Mouse (Mus musculus): ENCODE results near the gene Gpr183. TPM values are rescaled to one million over a fixed set of nuclear protein-coding genes. Genes with fewer than 3 reads are reported as not detected.

Gpr183 gene
- polyA plus RNA-seq, 1 experiment from 2014 or later: 2.7 TPM

GRCm38 (mm10) chr14:121915143-121915542, 49.9 kb downstream of the Gpr183 start:
- Histone ChIP-seq H3K36me3 (ENCODE audit: control insufficient read depth, insufficient read depth, low read length) (no peaks in the 10 kb centered on the region), H3K9ac (ENCODE audit: low read length) (no peak overlapping the region), H3K4me2 (ENCODE audit: low read depth, low read length) (no peak overlapping the region), H3K9me3 (ENCODE audit: control insufficient read depth, low read length) (no peaks in the 10 kb centered on the region), H3K27ac (ENCODE audit: low read length) (no peak overlapping the region), H3K27me3 (ENCODE audit: control insufficient read depth, insufficient read depth, low read depth, low read length) (no peaks in the 10 kb centered on the region), H3K4me1 (replicated peaks; ENCODE audit: control insufficient read depth, insufficient read depth, low read length) (peaks cover 1% of the 10 kb centered on the region), H3K4me3 (ENCODE audit: low read length) (no peak overlapping the region)
- 77% methylated on average over 5 of the region's 5 CpGs for WGBS
- no peak for ATAC-seq (ENCODE audit: low read depth)

GRCm38 (mm10) chr14:121912501-121912900, 52.5 kb downstream of the Gpr183 start:
- ATAC-seq (ENCODE audit: low read depth): no peak

GRCm38 (mm10) chr14:121909868-121910267, 55.1 kb downstream of the Gpr183 start:
- no peak overlapping the region for H3K27ac ChIP-seq (ENCODE audit: low read length)
- no peak overlapping the region for H3K4me3 ChIP-seq (ENCODE audit: low read length)
- H3K4me1 ChIP-seq (replicated peaks; ENCODE audit: control insufficient read depth, insufficient read depth, low read length): no peaks in the 10 kb centered on the region; the same call in 1 of the 2 replicates
- no peaks in the 10 kb centered on the region for H3K9me3 ChIP-seq (ENCODE audit: control insufficient read depth, low read length)
- WGBS: 89% methylated on average over 6 of the region's 6 CpGs
- peaks cover 4% of the 10 kb centered on the region; the same call in 1 of the 2 replicates for H3K36me3 ChIP-seq (ENCODE audit: control insufficient read depth, insufficient read depth, low read length)
- no peak overlapping the region for H3K9ac ChIP-seq (ENCODE audit: low read length)
- no peak for ATAC-seq (ENCODE audit: low read depth)
- no peaks in the 10 kb centered on the region for H3K27me3 ChIP-seq (ENCODE audit: control insufficient read depth, insufficient read depth, low read depth, low read length)
- H3K4me2 ChIP-seq (ENCODE audit: low read depth, low read length): no peak overlapping the region

More at GRCm38 (mm10) chr14:121912501-121912900, 52.5 kb downstream of the Gpr183 start:
- Histone ChIP-seq H3K4me1 (replicated peaks; ENCODE audit: control insufficient read depth, insufficient read depth, low read length) (no peaks in the 10 kb centered on the region), H3K9me3 (ENCODE audit: control insufficient read depth, low read length) (no peaks in the 10 kb centered on the region), H3K27me3 (ENCODE audit: control insufficient read depth, insufficient read depth, low read depth, low read length) (no peaks in the 10 kb centered on the region), H3K36me3 (ENCODE audit: control insufficient read depth, insufficient read depth, low read length) (0 out of 2 replicates have a peak, but pooled peaks cover 4% of the 10 kb centered on the region), H3K9ac (ENCODE audit: low read length) (no peak overlapping the region), H3K4me3 (ENCODE audit: low read length) (no peak overlapping the region), H3K4me2 (ENCODE audit: low read depth, low read length) (no peak overlapping the region), H3K27ac (ENCODE audit: low read length) (no peak overlapping the region)
- WGBS: 86% methylated on average over 7 of the region's 7 CpGs

DNA sequence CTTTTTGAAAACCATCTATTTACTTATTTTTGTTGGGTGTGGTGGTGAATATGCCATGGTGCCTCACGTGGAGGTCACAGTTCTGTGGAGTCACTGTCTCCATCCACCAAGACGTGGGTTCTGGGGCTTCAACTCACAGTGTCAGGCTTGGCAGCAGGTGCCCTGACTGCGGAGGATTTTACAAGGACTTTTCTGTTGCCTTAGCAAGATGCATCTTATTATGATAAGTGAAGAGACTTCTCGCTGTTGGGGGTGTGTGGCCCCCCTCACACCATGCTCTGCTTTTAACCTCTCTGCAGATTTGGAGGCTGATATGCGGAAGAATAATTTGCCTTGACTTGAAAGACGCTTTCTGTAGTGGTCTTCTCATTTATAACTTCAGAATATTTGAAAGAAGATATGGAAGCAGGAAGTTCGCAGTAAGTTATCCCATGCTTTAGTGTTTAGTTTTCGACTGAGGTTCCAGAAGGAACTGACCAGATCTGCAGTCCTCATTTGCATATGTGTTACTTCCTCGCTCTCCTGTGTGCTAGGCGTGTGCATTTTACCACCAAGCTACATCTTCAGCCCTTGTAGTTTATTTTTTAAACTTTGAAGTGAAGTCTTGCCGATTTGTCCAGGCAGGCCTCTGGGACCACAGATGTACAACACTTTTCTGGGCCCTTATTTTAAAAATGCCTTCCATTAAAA, 57.9 kb downstream of the Gpr183 start:
- peaks cover 5% of the 10 kb centered on the region; the same call in 1 of the 2 replicates for H3K4me1 ChIP-seq (replicated peaks; ENCODE audit: control insufficient read depth, insufficient read depth, low read length)
- H3K27ac ChIP-seq (ENCODE audit: low read length): no peak overlapping the region
- no peaks in the 10 kb centered on the region for H3K27me3 ChIP-seq (ENCODE audit: control insufficient read depth, insufficient read depth, low read depth, low read length)
- no peak overlapping the region for H3K4me3 ChIP-seq (ENCODE audit: low read length)
- H3K9me3 ChIP-seq (ENCODE audit: control insufficient read depth, low read length): no peaks in the 10 kb centered on the region
- H3K9ac ChIP-seq (ENCODE audit: low read length): no peak overlapping the region
- no peak for ATAC-seq (ENCODE audit: low read depth)
- peaks cover 4% of the 10 kb centered on the region; the same call in 1 of the 2 replicates for H3K36me3 ChIP-seq (ENCODE audit: control insufficient read depth, insufficient read depth, low read length)
- 75% methylated on average over 11 of the region's 11 CpGs for WGBS
- no peak overlapping the region for H3K4me2 ChIP-seq (ENCODE audit: low read depth, low read length)

GRCm38 (mm10) chr14:121906341-121906991, 58.5 kb downstream of the Gpr183 start:
- H3K4me1 ChIP-seq (replicated peaks; ENCODE audit: control insufficient read depth, insufficient read depth, low read length): peaks cover 5% of the 10 kb centered on the region; the same call in 1 of the 2 replicates
- no peak for ATAC-seq (ENCODE audit: low read depth)
- H3K27ac ChIP-seq (ENCODE audit: low read length): no peak overlapping the region
- H3K9me3 ChIP-seq (ENCODE audit: control insufficient read depth, low read length): no peaks in the 10 kb centered on the region
- H3K4me2 ChIP-seq (ENCODE audit: low read depth, low read length): no peak overlapping the region
- H3K9ac ChIP-seq (ENCODE audit: low read length): no peak overlapping the region
- WGBS: 65% methylated on average over 8 of the region's 8 CpGs
- no peaks in the 10 kb centered on the region for H3K27me3 ChIP-seq (ENCODE audit: control insufficient read depth, insufficient read depth, low read depth, low read length)
- H3K4me3 ChIP-seq (ENCODE audit: low read length): no peak overlapping the region
- peaks cover 4% of the 10 kb centered on the region; the same call in 1 of the 2 replicates for H3K36me3 ChIP-seq (ENCODE audit: control insufficient read depth, insufficient read depth, low read length)

DNA sequence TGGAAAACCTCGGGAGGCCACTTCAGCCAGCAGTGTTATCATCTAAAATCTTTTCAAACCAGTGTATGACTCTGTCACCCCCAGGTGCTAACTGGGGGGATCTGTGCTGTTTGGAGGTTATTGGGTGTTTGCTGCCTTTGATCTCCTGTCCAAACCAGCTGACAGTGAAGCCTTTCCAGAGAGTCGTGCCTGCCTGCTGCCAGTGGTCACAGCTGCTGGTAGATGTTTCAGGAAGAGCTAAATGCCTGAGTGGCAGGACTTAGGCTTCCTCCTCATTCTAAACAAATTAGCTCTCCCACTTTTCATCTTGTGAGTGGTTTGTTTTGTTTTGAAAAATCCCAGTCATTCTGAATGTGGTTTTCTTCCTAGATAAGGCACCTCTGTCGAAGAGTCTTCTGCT, 60.2 kb downstream of the Gpr183 start:
- no peak overlapping the region for H3K27ac ChIP-seq (ENCODE audit: low read length)
- no peak for ATAC-seq (ENCODE audit: low read depth)
- no peak overlapping the region for H3K9ac ChIP-seq (ENCODE audit: low read length)
- H3K4me3 ChIP-seq (ENCODE audit: low read length): no peak overlapping the region
- H3K27me3 ChIP-seq (ENCODE audit: control insufficient read depth, insufficient read depth, low read depth, low read length): no peaks in the 10 kb centered on the region
- 20% methylated on average over 3 of the region's 3 CpGs for WGBS
- no peak overlapping the region for H3K4me2 ChIP-seq (ENCODE audit: low read depth, low read length)
- H3K9me3 ChIP-seq (ENCODE audit: control insufficient read depth, low read length): no peaks in the 10 kb centered on the region
- peaks cover 4% of the 10 kb centered on the region; the same call in 1 of the 2 replicates for H3K36me3 ChIP-seq (ENCODE audit: control insufficient read depth, insufficient read depth, low read length)
- H3K4me1 ChIP-seq (replicated peaks; ENCODE audit: control insufficient read depth, insufficient read depth, low read length): peaks cover 5% of the 10 kb centered on the region; the same call in 1 of the 2 replicates

GRCm38 (mm10) chr14:121903381-121903876, 61.6 kb downstream of the Gpr183 start:
- H3K27ac ChIP-seq (ENCODE audit: low read length): no peak overlapping the region
- no peaks in the 10 kb centered on the region for H3K27me3 ChIP-seq (ENCODE audit: control insufficient read depth, insufficient read depth, low read depth, low read length)
- H3K36me3 ChIP-seq (ENCODE audit: control insufficient read depth, insufficient read depth, low read length): no peaks in the 10 kb centered on the region; the same call in 1 of the 2 replicates
- WGBS: 71% methylated on average over 6 of the region's 7 CpGs
- H3K4me3 ChIP-seq (ENCODE audit: low read length): no peak overlapping the region
- H3K4me1 ChIP-seq (replicated peaks; ENCODE audit: control insufficient read depth, insufficient read depth, low read length): peaks cover 8% of the 10 kb centered on the region; the same call in 1 of the 2 replicates
- H3K9me3 ChIP-seq (ENCODE audit: control insufficient read depth, low read length): no peaks in the 10 kb centered on the region
- no peak for ATAC-seq (ENCODE audit: low read depth)
- H3K4me2 ChIP-seq (ENCODE audit: low read depth, low read length): no peak overlapping the region
- H3K9ac ChIP-seq (ENCODE audit: low read length): no peak overlapping the region

Other genes starting within 250 kb of the Gpr183 start
- gene Dock9, start 167.4 kb downstream of the Gpr183 start, polyA plus RNA-seq (2015; fragmentation: Nextera tagmentation; extraction: Ambion mirVana): 14.3 and 15.1 TPM in 2 replicates
- 54.4 and 56.9 TPM in 2 replicates for gene Ubac2, start 86.6 kb downstream of the Gpr183 start, polyA plus RNA-seq (2015; fragmentation: Nextera tagmentation; extraction: Ambion mirVana)
- gene Gpr18, start 49.4 kb downstream of the Gpr183 start, polyA plus RNA-seq (2015; fragmentation: Nextera tagmentation; extraction: Ambion mirVana): 0.23 and 0.36 TPM in 2 replicates
- gene Timm8a2, start 69.5 kb upstream of the Gpr183 start, polyA plus RNA-seq (2015; fragmentation: Nextera tagmentation; extraction: Ambion mirVana): not detected in 2 replicates
- gene Tm9sf2, start 141.8 kb upstream of the Gpr183 start, polyA plus RNA-seq (2015; fragmentation: Nextera tagmentation; extraction: Ambion mirVana): 176 and 186 TPM in 2 replicates
- gene Clybl, start 216.5 kb upstream of the Gpr183 start, polyA plus RNA-seq (2015; fragmentation: Nextera tagmentation; extraction: Ambion mirVana): 22.3 and 22.4 TPM in 2 replicates

Measured in lung, embryonic 16.5 days (tissue).